Mouse (Mus musculus): ENCODE data around the gene 1500009L16Rik.

Gene 1500009L16Rik

GRCm38 (mm10) chr10:83722579-83723031 lies at the start of gene 1500009L16Rik:
1500009L16Rik (plus strand) TSS chr10:83722865.
- peak; percentile 27 for DNase-seq

GRCm38 (mm10) chr10:83681334-83681733 lies 41.3 kb upstream of the 1500009L16Rik start:
- no peak for DNase-seq

- DNase-seq = no peak
These were observed 34.5 kb upstream of the 1500009L16Rik start for GRCm38 (mm10) chr10:83688215-83688614.

- no peak for DNase-seq
These were observed 30.3 kb upstream of the 1500009L16Rik start for GRCm38 (mm10) chr10:83692175-83692895.

- DNase-seq = no peak
These were observed 26.4 kb upstream of the 1500009L16Rik start for GRCm38 (mm10) chr10:83696226-83696625.

GRCm38 (mm10) chr10:83706628-83707027 lies 16.0 kb upstream of the 1500009L16Rik start:
- DNase-seq = no peak

- DNase-seq = no peak
These were observed 12.7 kb upstream of the 1500009L16Rik start for GRCm38 (mm10) chr10:83709920-83710319.

GRCm38 (mm10) chr10:83711769-83712168 lies 10.9 kb upstream of the 1500009L16Rik start:
- DNase-seq = no peak

- no peak for DNase-seq
These were observed 3.7 kb upstream of the 1500009L16Rik start for GRCm38 (mm10) chr10:83718855-83719474.

GRCm38 (mm10) chr10:83723055-83723454 lies 390 bp downstream of the 1500009L16Rik start:
- DNase-seq = peak; percentile 16

- DNase-seq = no peak
These were observed 1.8 kb downstream of the 1500009L16Rik start for GRCm38 (mm10) chr10:83724351-83725059.

- DNase-seq = no peak
These were observed 3.5 kb downstream of the 1500009L16Rik start for GRCm38 (mm10) chr10:83726164-83726563.

- no peak for DNase-seq
These were observed 5.2 kb downstream of the 1500009L16Rik start for GRCm38 (mm10) chr10:83727846-83728245.

GRCm38 (mm10) chr10:83728529-83728928 lies 5.9 kb downstream of the 1500009L16Rik start:
- no peak for DNase-seq

- no peak for DNase-seq
These were observed 6.4 kb downstream of the 1500009L16Rik start for GRCm38 (mm10) chr10:83729076-83729475.

- peak; percentile 84 for DNase-seq
These were observed 6.8 kb downstream of the 1500009L16Rik start for GRCm38 (mm10) chr10:83729492-83729891.

GRCm38 (mm10) chr10:83733725-83734124 lies 11.1 kb downstream of the 1500009L16Rik start:
- DNase-seq = no peak

GRCm38 (mm10) chr10:83738996-83739655 lies 16.5 kb downstream of the 1500009L16Rik start:
- DNase-seq = no peak

- DNase-seq = peak; percentile 52
These were observed 22.0 kb downstream of the 1500009L16Rik start for GRCm38 (mm10) chr10:83744656-83745055.

- no peak for DNase-seq
These were observed 30.4 kb downstream of the 1500009L16Rik start for GRCm38 (mm10) chr10:83753056-83753455.

- no peak for DNase-seq
These were observed 34.8 kb downstream of the 1500009L16Rik start for GRCm38 (mm10) chr10:83757343-83757962.

GRCm38 (mm10) chr10:83758732-83759131 lies 36.1 kb downstream of the 1500009L16Rik start:
- DNase-seq = no peak

GRCm38 (mm10) chr10:83760535-83760934 lies 37.9 kb downstream of the 1500009L16Rik start:
- no peak for DNase-seq

Data from cerebellum, adult 11 months (tissue).